Mouse (Mus musculus) WW6 (cell line): ENCODE measurements around the gene Gm9040.
"Not testable (repeated sequence)": the region's sequence is repeated elsewhere in the genome, so short reads cannot be mapped to it uniquely, and the experiment has no call there.

Experiments
- DNase-seq: peaks from one replicate; pipeline ENCODE4 v3.0.0-alpha.2; 2013; ENCODE audit warnings: low read depth, low spot score

Gm9040 gene

GRCm38 (mm10) chr10:118326869-118327268 lies at the start of gene Gm9040:
Gene Gm9040 (minus strand): TSS chr10:118326969.
- DNase-seq, result not testable (repeated sequence)

- DNase-seq, result peak; percentile 70
These were observed 43.7 kb upstream of the Gm9040 start for GRCm38 (mm10) chr10:118370443-118370842.

GRCm38 (mm10) chr10:118369518-118369917 lies 42.7 kb upstream of the Gm9040 start:
- no peak for DNase-seq

DNA sequence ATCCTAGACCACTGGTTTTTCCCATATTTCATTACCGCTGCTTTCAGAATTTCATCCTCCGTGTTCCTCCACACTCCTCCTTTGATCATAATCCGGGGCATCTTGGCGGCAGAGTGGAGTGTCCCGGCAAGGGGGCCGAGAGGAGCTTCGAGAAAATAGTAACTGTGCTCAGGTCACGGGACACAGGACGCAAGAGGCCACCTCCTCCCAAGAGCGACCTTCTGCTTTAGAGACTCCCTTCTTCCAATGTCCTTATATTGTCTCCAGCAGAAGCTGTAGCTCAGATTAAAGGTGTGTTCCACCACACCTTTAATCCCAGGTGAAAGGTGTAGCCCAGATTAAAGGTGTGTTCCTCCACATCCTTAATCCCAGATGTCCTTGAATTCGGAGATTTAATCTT lies 27.2 kb upstream of the Gm9040 start, which contains the start of gene Gm9049:
TSS of gene Gm9049 (minus strand) at position 101 of the 400 bp plus-strand sequence.
- DNase-seq, result not testable (repeated sequence)

DNA sequence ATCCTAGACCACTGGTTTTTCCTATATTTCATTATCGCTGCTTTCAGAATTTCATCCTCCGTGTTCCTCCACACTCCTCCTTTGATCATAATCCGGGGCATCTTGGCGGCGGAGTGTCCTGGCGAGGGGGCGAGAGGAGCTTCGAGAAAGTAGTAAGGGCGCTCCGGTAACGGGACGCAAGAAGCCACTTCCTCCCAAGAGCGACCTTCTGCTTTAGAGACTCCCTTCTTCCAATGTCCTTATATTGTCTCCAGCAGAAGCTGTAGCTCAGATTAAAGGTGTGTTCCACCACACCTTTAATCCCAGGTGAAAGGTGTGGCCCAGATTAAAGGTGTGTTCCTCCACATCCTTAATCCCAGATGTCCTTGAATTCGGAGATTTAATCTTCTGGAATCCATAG lies 21.8 kb upstream of the Gm9040 start, which contains the start of gene Gm9048:
TSS of gene Gm9048 (minus strand) at position 101 of the 400 bp plus-strand sequence.
- not testable (repeated sequence) for DNase-seq

GRCm38 (mm10) chr10:118343155-118343554 lies 16.4 kb upstream of the Gm9040 start, which contains the start of gene Gm9046:
Gene Gm9046 (minus strand): TSS chr10:118343255.
- not testable (repeated sequence) for DNase-seq

DNA sequence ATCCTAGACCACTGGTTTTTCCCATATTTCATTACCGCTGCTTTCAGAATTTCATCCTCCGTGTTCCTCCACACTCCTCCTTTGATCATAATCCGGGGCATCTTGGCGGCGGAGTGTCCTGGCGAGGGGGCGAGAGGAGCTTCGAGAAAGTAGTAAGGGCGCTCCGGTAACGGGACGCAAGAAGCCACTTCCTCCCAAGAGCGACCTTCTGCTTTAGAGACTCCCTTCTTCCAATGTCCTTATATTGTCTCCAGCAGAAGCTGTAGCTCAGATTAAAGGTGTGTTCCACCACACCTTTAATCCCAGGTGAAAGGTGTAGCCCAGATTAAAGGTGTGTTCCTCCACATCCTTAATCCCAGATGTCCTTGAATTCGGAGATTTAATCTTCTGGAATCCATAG lies 11.0 kb upstream of the Gm9040 start, which contains the start of gene Gm9045:
TSS of gene Gm9045 (minus strand) at position 101 of the 400 bp plus-strand sequence.
- DNase-seq, result not testable (repeated sequence)

DNA sequence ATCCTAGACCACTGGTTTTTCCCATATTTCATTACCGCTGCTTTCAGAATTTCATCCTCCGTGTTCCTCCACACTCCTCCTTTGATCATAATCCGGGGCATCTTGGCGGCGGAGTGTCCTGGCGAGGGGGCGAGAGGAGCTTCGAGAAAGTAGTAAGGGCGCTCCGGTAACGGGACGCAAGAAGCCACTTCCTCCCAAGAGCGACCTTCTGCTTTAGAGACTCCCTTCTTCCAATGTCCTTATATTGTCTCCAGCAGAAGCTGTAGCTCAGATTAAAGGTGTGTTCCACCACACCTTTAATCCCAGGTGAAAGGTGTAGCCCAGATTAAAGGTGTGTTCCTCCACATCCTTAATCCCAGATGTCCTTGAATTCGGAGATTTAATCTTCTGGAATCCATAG lies 5.5 kb upstream of the Gm9040 start, which contains the start of gene Gm9044:
TSS of gene Gm9044 (minus strand) at position 101 of the 400 bp plus-strand sequence.
- DNase-seq, result not testable (repeated sequence)

DNA sequence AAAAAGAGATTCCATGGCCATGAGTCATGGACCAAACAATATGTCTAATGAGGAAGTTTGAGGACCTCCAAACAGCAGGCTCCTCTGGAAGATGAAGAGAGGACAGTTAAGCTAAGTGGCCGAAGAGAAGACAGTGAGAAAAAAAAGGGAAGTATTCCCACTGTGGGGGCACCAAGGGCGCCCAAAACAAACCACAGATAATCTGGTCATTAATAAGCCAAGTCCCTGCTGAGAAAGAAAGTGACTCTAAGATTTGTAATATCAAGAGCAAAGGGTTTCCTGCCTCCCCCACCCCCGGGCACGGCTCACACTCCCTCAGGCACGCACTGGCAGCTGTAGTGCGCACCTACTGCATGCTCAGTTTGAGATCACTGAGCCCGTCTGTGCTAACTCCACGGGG lies 7.7 kb downstream of the Gm9040 start:
- DNase-seq, result no peak

DNA sequence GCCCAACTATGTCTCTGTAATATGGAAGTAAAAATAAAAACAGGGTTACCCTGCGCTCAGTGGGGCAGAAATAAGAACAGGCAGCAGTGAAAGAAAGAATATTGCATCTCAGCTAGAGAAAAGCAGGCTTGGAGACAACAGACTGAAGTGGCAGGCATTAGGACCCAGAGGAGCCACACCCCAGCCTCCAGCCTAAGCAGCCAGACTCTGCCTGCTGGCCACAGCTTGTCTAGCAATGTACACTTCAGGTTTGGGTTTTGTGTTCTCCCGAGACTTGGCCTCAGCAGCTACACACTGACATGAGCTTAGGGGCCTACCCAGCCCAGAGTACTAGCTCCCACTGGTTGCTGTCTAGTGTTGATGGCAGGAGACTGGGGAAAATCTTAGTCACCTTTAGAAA lies 24.6 kb downstream of the Gm9040 start:
- not testable (repeated sequence) for DNase-seq

DNA sequence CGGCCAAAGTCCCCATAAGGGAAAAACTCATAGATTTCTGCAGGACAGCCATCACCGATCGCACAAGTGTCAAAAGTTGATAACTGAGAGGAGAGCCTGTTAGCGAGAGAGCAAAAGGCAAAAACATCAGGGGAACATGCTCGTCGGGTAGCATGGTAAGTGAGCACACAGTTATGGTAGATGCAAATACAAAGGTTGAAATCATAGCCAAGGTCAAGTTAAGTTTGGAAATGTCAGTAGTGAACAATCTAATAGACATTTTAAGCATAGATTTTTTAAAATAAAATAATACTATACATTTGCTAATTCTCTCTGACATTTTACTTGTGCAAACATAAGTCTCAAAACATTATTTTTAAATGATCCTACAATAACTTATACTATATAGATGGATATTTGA lies 31.8 kb downstream of the Gm9040 start, which contains the start of gene Iltifb:
TSS of gene Iltifb (minus strand) at position 101 of the 400 bp plus-strand sequence.
- no peak for DNase-seq

DNA sequence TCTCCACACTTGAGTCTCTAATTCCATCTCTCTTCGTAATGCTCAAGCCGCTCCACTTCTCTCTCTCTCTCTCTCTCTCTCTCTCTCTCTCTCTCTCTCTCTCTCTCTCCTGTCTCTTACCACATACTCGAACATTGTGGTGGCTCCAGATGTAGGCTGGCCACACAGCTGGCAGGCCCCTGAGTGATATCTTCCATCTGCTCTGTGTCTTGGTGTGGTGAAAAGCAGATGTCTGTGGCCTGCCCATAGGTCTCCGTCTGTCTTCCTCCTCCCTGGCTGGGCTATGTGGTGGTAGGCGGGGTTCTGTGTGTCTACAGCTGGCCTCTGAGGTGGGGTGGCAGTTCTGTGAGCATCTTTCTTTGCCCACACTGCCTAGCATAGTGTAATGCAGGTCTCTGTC lies 43.8 kb downstream of the Gm9040 start:
- not testable (repeated sequence) for DNase-seq

GRCm38 (mm10) chr10:118282565-118282964 lies 44.2 kb downstream of the Gm9040 start:
- not testable (repeated sequence) for DNase-seq

GRCm38 (mm10) chr10:118278069-118278468 lies 48.7 kb downstream of the Gm9040 start:
- not testable (repeated sequence) for DNase-seq
